Mouse (Mus musculus) urinary bladder, postnatal 10 days (tissue): ENCODE results near the gene 1700037C18Rik.
"Not testable (repeated sequence)": the region's sequence is repeated elsewhere in the genome, so short reads cannot be mapped to it uniquely, and the experiment has no call there.

Source experiments
- DNase-seq: peaks from one replicate; pipeline ENCODE4 v3.0.0; 2022; ENCODE audit warnings: low spot score

The 1700037C18Rik gene

DNA sequence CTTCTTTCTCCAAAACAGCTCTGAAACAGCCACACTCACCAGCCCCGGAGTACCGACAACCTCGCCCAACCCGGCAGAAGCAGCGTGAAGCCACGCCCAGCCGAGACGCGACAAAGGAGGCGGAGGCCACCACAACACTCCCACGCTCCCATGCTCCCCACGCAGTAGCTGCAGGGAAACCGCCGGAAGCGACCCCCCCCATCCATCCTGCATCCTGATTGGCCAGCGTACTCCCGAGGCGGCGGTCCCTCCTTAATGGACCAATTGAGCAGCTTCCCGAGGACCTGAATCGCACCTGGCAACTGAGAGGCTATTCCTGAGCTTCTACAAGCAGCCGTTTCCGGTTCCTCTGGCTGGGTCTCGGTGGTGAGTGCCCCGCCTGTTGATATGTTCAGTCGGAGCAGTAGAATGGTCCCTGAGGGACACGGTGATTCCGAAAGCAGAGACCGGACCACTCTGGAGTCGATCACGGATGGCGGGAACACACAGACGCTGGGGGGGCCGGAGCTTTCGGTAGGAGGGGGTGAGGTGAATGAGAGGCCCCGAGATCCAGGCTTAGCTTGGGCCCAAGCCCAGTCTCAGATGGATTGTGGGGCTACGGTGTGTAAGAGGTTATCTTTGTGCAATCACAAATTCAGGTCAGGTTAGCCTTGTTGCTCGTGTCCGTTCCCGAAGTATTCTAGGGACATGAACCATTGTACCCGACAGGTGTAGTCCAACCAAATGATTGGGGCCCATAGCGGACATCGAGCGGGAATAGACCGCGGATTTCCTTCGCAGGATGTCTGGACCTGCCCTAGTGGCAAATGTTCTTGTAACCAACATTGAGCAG, 36.1 kb downstream of the 1700037C18Rik start, which contains the start of gene Naa60:
Naa60 (plus strand) TSS at position 160 of the 832 bp plus-strand sequence.
- peak; percentile 59 for DNase-seq

DNA sequence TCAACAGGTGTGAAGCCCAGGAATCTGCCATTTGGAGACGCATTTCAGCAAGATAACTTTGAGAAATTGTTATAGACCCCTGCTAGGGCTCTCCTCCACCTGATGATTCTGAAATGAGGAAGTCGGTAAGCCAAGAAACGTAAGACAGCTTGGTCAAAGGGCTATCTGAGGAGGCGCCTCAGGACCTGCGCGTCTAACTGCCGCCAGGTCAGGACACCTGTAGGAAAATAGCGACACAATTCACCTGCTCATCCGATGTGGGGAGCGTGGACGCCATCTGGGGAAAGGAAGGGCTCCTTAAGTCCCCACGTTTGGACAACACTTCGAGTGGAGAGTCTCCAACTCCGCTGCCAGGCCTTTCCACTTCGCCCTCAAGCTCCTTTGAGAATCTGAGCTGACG, 36.7 kb downstream of the 1700037C18Rik start:
- DNase-seq, result no peak

DNA sequence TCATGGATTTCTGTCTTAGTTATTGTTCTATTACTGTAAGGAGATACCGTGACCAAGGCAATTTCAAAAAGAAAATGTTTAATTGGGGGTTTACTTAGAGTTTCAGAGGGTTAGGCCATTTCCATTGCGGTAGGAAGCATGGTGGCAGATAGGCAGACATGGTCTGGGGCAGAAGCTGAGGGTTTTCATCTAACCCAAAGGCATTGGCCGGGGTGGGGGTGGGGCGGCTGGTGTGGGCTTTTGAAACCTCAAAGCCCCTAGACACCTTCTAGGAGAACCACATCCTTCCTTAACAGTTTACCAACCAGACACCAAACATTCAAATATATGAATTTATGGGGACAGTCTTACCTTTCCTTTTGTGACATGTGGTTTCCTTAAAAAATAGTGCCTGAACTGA, 49.2 kb downstream of the 1700037C18Rik start:
- DNase-seq, result no peak

DNA sequence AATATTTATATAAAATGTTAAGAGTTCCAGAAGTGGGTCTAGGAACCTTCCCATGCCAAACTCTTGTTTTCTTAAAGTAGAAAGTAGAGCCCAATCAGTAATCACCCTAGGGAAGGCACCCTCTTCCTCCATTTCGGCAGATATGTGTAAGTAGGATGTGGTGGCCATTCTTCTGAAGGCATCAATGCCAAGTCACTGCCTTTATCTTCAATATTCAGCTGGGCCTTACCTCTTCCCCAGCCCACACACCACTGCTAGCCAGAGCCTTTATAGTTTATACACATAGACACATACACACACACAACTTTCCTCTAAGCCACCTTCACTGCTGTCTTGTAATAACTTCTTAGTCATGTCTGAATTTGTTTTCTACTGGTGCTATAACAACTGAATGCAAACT, 52.7 kb downstream of the 1700037C18Rik start:
- DNase-seq, result no peak

DNA sequence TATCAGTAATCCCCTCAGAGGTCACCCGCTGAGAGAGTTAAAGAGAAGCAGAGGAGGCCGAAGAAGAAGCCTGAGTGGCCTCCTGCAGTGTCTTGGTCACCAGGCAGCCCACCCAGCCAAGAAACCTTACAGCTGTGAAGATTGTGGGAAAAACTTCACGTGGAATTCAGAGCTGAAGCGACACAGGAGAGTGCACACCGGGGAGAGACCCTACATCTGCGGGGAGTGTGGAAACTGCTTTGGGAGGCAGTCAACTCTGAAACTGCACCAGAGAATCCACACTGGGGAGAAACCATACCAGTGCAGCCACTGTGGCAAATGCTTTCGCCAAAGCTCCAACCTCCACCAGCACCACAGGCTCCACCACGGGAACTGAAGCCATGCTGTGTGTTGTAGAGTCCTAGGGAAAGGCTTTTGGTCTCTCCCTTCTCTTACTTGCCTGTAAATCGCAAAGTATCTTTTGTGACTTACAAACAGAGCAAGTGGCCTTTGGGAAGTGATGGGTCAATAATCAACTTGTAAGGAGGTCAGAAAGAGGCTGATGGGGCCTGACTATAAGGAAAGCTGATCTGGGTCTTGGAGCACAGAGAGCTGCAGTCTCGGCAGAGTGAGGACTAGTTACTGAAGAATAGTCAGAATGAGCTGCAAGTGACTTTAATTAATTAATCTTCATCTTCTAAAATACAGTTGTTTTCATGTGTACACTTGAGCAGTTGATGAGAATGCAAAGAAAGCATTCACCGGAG, 53.9 kb downstream of the 1700037C18Rik start:
- no peak for DNase-seq

DNA sequence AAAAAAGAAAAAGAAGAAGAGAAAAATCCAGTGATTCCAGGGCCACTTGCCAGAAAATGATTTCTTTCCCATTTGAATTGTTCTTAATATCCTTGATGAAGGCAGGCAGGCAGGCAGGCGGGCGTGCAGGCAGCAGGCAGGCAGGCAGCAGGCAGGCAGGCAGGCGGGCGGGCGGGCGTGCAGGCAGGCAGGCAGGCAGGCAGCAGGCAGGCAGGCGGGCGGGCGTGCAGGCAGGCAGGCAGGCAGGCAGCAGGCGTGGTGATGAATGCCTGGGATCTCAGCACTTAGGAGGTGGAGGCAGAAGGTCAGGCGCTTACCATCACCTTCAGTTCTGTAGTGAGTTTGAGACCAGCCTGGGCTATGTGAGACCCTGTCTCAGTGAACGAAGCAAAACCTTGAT, 55.9 kb downstream of the 1700037C18Rik start:
- no peak for DNase-seq

DNA sequence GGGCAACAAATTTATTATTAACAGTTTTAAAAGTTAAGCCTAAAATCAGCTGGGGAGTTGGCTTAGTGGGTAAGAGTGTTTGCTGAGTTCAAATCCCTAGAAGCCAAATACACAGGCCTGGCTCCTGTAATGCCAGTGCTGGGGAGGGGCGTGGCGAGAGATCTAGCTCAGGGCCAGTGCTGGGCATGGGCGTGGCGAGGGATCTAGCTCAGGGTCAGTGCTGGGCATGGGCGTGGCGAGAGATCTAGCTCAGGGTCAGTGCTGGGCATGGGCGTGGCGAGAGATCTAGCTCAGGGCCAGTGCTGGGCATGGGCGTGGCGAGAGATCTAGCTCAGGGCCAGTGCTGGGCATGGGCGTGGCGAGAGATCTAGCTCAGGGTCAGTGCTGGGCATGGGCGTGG, 57.2 kb downstream of the 1700037C18Rik start:
- DNase-seq, result not testable (repeated sequence)

DNA sequence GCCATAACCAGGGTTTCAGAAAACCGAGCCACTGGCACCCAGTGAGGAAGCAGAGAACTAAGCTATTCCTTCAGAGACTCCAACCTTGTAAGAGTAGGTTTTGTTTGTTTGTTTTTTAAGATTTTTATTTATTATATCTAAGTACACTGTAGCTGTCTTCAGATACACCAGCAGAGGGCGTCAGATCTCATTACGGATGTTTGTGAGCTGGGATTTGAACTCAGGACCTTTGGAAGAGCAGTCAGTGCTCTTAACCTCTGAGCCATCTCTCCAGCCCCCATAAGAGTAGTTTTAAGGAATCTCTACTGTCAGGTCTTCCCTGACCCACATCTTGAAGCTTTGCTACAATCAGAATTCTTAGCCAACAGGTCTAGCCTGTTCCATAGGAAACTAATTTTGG, 60.1 kb downstream of the 1700037C18Rik start:
- DNase-seq, result no peak

DNA sequence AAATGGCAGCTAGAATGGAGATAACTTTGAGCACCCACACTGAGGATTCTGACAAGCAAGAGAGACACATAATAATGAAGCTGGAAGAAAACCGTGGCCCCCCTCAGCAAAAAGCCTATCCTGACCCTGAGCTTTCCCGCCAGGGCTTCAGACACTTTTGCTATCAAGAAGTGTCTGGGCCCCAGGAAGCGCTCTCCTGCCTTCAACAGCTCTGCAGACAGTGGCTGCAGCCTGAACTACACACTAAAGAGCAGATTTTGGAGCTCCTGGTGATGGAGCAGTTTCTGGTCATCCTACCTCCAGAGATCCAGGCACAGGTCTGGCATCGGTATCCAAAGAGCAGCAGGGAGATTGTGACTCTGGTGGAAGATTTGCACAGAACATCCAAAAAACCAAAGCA, 60.6 kb downstream of the 1700037C18Rik start:
- no peak for DNase-seq

DNA sequence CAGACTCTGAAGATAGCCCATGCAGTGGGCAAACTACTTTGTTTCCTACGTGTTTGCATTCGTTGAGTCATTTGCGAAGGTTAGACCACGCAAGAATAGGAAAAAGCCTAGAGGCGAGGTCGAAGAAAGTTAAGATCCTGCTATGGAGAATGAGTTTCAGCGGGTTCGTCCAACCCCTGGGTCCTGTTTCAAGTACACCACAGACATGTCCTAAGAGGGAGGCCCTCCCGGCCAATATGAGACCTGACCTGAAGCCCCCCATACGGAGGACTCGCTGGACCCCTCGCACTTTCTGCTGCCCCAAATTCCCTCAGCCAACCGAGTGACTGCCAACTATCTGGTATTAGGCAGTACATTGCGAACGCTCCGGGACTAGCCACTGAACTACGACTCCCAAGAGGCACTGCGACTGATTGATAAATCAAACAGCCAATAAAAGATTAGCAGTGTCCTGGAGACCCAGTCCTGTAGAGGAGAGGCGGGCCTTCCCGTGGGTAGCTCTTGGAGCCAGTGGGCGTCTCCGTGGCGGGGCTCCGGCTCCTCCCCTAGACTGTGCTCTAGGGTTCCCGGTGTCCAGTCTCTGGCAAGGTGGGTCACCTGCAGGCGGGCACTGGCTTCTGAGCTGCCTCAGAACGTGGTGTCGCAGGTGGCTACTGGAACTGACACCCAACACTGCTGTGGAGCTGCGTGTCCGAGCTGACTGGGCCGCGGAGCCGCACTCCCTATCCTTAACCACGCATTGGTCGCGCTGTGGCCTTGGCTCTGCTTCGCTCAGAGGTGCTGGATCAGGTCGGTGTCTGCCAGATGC, 61.6 kb downstream of the 1700037C18Rik start, which contains the start of gene Zfp174:
Zfp174 (plus strand) TSS at position 558 of the 808 bp plus-strand sequence.
- peak; percentile 56 for DNase-seq
